Mouse (Mus musculus): ENCODE measurements around the gene Usb1.

The Usb1 gene

DNA sequence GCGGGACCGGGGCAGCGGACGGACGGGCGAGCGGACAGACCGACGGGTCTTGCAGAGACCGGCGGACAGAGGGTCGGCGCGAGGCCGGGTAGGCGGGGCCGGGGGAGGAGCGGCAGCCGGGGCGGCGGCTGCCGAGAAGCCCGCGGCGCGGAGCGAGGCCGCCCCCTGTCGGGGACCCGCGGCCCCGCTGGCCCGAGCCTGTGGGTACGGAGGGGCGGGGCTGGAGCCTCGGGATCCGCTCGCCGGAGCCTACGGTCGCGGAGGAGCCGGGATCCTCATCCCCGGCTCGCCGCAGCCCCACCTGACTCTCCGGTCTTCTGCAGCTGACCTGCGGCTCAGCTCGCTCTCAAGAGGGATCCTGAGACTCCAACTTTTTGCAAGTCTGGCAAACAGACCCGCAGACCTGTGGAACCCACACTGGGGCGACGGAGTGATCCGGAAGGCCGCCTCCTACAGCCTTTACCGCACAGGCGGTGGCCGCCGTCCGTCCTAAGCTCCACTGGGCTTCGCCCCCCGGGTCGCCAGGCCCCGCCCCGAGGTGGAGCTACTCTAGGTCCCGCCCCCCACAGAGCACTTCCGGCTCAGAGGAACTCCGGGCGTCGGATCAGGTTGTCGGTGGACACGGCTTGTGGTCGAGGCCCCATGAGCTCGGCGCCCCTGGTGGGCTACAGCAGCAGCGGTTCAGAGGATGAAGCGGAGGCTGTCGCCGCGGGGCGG lies at the start of gene Usb1, which contains the start of gene Zfp319:
TSS of gene Usb1 (plus strand) at position 565 of the 717 bp plus-strand sequence.
TSS of gene Zfp319 (minus strand) at position 231 of the 717 bp plus-strand sequence.
- DNase-seq (ENCODE audit: low spot score in 2 of 2): peak; percentile 92 to 93

DNA sequence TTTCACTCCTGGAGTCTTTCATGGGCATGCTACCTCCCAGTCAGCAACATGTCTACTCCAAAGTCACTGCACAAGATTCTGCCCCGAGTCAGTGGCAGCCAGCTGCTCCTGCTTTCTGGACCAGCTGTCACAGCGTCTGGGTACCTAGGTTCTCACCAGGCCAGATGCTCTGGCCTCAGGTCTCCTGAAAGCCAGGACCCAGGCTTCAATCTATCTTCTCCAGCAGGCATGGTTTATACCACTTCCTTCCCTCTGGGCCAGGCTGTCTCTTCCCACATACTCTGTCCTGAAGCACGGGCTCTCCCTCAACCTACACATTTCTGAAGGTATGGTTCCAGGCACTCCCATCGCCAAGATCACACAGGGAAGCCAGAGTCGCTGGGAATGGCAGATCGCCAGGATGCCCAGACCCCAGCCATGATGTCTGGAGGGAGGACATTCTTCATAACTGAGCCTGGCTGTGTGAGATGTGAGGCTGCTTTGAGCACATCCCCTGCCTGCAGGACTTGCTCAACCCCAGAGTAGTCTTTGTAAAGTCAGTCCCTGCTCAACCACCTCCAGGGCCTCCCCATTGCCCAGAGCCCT lies 42.9 kb upstream of the Usb1 start:
- DNase-seq (ENCODE audit: low spot score in 2 of 2): no peak

DNA sequence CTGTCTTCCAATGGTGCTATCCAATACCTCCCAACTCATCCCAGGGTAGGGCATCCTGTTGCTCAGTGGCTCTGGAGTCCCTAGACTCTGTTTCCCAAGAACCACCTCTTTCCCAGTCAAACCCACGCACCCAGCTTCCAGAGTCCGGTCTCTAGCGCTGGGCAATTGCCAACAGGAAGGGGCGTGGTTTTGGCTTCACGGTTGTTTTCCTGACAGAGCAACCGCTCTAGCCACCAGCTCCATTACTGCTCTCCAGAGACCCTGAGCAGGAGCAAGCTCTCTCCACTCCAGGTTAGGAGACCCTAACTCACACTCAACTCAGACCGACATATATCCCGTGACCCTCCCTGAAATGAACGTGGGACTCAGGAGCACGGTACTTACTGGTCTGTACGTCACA lies 38.9 kb upstream of the Usb1 start:
- peak; percentile 16 to 32 for DNase-seq (ENCODE audit: low spot score in 2 of 2)

DNA sequence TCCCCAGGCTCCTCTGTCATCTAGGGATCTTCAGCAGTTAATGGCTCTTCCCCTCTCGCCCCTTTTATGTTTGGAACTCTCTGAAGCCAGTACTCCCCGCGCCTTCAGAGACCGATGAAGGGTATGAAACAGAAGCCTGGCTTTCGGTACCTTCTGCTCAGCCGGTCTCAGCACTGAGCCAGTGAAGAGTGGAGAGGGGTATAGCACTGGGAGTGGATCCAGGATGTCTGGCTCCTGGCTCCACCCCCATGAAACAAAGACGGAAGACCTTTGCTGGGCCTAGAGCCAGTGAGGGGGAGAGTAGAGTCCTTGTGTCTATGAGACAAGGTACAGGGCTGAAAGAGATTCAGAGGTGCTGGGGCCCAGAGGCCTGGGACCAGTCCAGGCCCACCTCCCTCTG lies 38.2 kb upstream of the Usb1 start:
- no peak for DNase-seq (ENCODE audit: low spot score in 2 of 2)

DNA sequence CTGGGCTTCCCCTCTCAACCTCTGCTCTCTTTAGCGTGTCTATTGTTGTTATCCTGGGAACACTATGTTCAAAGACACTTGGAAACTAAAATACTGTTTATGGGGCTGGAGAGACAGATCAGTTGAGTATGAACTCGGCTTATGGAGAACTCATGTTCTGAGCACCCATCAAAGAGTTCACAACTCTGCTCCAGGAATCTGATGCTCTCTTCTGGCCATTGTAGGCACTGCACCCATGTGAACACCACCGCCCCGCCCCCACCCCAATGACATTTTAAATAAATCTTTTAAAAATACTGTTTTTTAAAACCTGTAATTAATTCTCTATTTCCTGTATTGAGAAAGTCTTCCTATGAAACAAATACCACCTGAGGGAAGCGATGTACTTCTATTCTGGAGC lies 29.7 kb upstream of the Usb1 start:
- no peak for DNase-seq (ENCODE audit: low spot score in 2 of 2)

DNA sequence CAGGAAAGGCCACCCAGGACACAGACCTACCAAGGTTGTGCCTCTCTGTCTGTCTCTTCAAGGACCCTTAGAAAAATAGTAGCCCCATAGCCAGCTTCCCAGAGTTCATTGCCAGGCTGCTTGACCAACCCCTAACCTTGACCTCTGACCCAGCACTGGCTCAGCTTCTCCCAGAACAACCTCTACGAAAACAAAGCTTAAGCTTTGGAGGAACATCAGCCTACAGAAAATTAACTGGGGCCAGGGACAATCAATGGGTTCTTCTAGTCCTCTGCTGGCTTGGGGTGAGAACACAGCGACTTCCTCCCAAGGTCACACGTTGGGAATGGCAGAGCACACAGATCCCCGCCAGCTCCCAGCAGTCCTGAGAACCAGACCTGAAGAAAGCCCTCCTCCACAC lies 26.6 kb upstream of the Usb1 start:
- no peak for DNase-seq (ENCODE audit: low spot score in 2 of 2)

DNA sequence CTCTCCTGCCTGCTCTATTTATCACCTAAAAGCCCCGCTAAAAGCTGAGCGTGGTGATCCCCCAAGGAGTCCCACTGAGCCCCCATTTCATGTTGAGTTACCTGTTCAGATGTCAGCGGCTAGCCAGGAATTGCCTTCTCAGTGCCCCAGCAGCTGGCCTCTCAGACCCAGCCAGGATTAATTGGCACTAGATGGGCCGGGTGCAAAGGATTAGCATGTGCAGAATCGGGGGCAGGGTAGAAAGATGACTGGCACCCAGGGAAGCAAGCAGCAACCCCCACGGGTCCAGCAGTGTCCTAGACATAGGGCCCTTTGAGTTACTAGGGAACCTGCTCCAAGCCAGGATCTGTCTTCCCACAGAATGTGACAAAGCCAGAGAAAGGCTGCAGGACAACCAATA lies 25.7 kb upstream of the Usb1 start, which contains the start of gene Cngb1:
TSS of gene Cngb1 (minus strand) at position 155 of the 400 bp plus-strand sequence.
- DNase-seq (ENCODE audit: low spot score in 2 of 2): no peak

DNA sequence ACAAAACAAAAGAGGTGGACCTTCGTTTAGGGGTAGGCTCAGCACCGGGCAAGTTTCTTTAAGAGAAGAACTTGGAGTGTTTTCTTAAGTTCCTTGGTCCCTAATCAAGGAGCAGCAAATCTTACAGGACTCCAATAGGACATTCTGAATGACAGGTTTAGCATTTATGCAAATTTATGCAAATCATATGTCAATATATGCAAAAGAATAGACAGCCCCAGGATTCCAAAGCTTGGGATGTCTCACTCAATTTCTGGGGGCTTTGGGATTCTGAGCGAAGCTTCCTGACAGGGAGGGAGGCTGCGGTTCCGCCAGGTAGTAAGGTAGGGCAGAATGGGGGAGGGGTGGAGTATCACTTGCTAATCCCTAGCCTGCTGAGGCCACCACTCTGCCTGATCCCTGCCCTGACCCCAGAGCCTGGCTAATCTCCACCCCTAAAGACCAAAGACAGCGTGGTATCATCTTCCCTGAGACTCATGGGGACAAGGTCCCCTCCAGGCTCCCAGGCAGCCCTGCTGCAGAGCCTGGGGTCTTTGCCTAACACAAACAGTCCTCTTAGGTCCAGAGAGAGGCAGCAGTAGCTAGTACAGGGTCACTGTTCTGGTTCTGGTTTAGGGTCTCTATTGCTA lies 21.6 kb upstream of the Usb1 start, which contains the start of gene Tepp:
TSS of gene Tepp (plus strand) at position 225 of the 629 bp plus-strand sequence.
- DNase-seq (ENCODE audit: low spot score in 2 of 2): no peak

DNA sequence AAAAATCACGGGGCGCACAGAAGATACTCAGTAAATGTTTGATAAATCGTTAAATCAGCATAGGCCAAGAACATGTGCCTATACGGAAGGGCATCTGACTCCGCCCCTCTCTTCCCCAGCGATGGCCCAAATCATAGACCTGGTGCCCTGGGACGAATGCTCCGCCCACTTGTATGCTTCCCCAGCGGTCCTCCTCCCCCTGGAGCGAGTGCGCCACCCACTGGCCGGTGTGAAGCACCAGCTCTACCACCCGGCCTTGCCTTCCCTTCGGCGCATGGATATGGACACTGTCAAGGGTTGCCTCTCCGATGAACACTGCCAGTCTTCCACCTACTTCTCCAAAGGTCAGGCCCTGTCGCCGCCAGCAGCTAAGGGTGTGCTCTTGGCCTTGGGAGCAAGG lies 19.2 kb upstream of the Usb1 start:
- no peak for DNase-seq (ENCODE audit: low spot score in 2 of 2)

DNA sequence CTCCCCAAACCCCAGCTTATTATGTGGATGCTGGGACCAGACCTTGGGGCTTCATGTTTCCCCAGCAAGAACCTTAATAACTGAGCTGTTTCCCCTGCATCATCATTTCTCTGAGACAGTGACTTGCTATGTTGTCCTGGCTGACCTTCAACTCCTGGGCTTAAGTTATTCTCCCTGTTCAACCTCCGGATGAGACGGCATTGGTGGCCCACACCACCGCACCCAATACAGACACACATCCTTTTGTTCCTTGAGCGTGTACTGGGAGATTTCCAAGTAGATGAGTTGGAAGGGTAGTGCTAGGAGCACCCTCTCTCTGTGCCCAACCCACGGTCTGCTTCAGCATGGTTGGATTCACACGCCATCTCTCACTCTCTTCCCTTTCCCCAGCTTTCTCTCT lies 18.2 kb upstream of the Usb1 start:
- DNase-seq (ENCODE audit: low spot score in 2 of 2): no peak

DNA sequence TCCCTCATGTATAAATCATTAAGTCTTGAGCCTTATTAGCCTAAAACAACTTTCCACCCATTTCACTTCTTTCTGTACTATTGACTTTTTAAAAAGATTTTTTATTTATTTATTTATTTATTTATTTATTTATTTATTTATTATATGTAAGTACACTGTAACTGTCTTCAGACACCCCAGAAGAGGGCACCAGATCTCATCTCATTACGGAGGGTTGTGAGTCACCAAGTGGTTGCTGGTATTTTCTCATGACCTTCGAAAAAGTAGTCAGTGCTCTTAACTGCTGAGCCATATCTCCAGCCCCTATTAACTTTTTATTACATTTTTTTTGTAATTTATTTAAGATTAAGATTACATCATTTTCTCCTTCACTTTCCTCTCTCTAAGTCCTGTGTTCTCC lies 17.4 kb upstream of the Usb1 start:
- DNase-seq (ENCODE audit: low spot score in 2 of 2): no peak

DNA sequence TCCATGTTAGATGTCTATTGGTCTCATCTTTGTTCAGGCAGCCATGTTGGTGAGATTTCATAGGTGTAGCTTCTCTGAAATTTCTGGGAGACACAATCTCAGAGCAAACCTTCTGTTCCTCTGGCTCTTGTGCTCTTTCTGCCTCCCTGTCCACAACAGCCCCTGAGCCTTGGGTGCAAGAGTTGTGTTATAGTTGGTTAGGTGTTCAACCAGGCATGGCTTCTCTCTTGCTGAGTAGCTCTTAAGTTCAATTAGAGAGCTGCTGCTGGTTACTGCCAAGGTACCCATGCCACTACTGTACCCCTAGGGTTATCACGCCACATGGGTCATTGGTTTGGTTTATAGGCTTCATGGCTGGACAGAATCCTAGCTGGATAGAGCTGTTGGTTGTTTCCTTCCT lies 16.7 kb upstream of the Usb1 start:
- no peak for DNase-seq (ENCODE audit: low spot score in 2 of 2)

DNA sequence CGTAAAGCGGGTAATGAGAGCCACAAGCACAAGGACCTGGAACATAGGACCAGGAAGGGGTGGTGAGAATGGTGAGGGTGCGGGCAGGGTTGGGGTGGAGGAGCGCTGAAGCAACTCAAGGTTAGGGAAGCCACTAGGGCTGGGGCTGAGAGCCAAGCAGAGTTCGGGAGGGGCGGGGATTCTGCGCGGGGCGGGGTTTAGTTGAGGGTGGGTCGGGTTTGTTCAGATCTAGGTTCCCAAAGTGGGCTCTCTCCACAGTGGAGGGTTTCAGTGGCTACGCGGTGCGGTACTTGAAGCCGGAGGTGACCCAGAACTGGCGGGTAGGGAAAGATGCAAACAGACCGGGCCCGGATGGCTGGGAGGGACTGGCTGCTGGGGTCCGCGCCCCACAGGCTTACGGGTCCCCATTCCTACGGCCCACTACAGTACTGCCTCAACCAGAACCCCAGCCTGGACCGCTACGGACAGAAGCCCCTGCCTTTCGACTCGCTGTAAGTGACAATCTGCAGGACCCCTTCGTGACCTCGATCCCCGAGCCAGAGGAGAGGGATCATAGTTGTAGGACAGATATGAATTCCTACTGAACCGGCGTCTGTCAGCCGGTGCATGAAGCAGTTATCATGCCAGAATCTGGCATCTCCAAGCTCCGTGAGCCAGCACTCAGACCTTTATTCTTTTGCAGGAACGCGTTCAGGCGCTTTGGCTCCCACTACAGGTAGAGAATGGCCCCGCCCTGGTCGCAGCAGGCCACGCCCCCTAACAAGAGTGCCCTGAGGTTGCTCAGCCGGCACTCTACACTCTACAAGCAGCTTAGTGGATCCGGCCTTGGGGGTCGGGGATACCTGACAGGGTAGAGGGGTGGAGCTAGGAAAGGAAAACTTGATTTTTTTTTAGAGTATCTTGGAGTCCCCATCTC lies 11.6 kb upstream of the Usb1 start:
- peak; percentile 69 to 71 for DNase-seq (ENCODE audit: low spot score in 2 of 2)

DNA sequence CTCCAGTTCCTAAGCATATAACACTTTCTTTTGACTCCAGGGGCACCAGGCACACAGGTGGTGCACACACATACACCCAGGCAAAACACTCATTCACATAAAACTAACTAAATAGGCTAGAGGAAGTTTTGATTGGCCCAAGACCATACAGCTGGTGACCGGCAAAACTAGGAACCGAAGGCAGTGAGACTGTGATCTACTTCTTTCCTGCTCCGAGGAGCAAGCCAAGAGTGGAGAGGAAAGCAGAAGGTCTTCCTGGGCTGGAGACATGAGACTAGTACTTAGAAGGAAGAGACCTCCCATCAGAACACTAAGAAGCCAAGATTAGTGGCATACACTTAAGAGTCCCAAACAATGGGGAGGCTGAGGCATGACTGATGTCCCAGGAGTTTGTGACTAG lies 8.9 kb upstream of the Usb1 start:
- no peak for DNase-seq (ENCODE audit: low spot score in 2 of 2)

DNA sequence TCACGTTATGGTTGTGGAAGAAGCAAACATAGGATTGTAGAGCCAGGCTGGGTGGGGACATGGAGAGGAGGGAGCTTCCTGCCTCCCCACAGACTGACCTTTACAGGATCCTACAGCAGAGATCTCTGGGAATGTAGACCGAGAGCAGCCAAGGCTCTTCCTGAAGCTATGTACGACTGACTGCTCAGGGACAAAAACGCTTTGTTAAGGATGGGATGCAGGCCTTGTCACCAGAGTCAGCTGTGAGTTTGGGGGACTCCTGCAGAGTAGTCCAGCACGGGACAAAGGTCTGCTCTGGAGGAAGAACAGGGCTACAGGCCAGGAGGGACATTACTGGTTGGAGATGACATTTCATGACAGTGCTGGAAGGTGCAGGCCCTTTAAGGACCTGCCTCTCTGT lies 7.4 kb upstream of the Usb1 start:
- no peak for DNase-seq (ENCODE audit: low spot score in 2 of 2)

DNA sequence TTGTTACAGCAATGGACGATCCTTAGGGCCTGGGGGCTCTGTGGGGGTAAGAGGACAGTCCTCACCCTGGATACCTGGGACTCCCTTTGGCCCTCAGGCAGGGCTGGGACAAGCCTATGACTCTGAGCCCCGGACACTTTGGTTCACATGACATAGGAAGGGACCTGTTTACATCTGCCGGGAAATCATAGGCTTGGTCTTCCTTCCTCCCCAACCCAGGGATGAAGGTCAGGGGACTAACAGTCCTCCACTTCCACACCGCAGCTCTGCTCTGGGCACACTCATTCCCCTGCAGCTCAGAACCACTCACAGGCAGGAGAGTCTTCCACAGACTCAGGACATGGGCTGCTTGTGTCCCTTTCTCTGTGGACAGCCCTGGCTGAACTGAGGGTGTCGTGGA lies 5.3 kb upstream of the Usb1 start:
- no peak for DNase-seq (ENCODE audit: low spot score in 2 of 2)

DNA sequence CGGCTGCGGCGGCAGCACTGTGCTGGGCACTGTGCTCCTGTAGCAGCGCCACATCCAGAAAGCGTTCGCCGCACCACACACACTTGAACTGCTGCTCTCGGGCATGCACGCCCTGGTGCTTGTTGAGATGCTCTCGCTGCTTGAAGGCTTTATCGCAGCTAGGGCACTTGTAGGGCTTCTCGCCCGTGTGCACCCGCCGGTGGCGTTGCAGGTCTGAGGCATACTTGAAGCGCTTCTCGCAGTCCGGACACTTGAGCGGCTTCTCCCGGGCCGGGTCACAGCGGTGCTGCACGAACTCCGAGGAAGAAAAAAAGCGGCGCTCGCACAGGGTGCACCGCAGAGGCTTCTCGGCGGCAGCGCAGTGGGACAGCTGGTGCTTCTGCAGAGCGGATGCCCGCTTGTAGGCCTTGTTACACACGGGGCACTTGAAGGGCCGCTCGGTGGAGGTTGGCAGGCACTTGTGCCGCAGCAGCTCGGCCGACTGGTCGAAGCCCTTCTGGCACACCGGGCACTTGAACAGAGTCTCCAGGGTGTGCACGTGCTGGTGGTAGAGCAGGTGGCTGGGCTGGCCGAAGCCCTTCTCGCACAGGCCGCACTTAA lies 4.1 kb upstream of the Usb1 start:
- DNase-seq (ENCODE audit: low spot score in 2 of 2): no peak

DNA sequence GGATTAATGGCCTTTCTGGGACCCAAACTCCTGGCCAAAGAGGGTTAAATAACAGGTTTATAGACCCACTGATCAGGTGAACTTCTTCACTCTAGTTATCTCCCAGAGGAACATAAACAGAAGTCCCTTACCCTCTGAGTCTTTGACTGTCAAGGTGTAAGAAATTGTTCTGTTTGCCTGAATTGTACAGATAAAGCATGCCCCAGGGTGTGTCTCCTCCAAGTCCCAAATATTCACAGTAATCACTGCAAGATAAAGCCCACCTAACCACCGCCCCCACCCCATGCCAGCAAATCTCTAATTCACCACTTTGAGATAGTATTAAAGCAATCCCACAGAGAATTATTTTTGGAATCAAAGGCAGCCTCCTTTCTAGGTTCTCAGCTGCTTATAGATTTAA lies 1.7 kb upstream of the Usb1 start:
- DNase-seq (ENCODE audit: low spot score in 2 of 2): no peak

DNA sequence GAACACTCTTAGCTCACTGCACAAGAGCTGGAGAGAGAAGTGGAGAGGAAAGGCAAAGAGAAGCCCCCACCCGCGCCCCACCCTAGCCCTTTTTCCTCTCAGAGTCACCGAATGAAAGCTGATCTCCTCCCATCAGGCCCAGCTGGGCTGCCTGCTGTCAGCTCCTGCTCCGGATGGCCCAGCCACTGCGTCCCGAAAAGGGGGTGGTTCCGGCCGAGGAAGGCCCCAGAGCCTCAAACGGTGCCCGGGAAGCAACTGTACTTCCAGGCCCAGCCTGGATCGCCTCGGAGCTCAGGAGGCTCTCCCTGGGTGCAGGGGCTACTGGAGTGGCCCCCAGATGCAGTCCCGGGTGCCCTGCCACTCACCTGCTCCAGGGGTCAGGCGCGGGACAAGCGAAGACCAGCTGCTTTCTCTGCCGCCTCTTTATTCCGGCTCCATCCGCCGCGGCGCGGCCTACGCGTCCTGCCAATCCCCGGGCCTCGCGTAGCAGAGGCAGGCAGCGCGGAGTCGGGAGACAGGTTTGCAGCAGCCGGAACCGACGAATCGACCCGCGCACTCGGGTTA lies 846 bp upstream of the Usb1 start:
- DNase-seq (ENCODE audit: low spot score in 2 of 2): no peak

DNA sequence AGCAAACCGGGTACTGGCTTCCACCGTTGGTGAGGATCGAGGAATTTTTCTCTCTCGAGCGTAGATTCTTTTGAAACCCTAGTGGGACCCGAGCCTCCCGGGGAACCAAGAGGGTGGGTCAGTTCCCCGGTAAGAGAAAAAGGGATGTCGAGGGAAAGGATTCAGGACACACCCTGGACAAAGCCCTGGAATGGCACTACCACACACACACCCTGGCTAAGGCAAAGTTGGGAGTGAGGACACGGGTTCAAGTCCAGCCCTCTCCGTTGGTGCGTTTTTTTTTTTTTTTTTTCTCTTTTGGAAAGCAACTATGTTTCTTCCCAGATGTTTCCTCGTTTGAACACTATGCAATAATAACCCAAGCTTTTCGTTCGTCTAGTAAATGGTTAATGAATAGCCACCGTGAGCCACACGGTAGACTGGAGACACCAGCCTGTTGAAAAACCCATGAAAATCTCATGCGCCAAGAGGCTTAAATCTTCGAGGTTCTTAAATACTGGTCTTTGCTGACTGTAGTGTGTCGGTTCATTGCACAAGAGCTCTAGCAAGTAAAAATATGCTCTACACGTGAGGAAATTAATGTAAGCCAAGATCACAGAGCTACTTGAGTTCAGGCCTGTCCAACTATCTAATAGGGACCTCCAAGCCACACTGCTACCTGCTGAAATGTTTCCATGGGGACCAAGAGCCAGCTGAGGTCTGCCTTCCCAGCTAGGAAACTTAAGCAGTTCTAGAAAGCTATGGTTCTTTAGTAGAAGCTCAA lies 534 bp downstream of the Usb1 start:
- no peak for DNase-seq (ENCODE audit: low spot score in 2 of 2)
